Mouse (Mus musculus) megakaryocyte, embryonic 14.5 days (primary cell): ENCODE measurements at regions not wholly inside any gene's neighbourhood (a gene's known extent, or its start where the extent isn't known, plus 50 kb on each side); places are given as distances from the start of the nearest gene placed in this dataset.
A peak's percentile ranks its signal among the peaks of the same experiment; 100 is the strongest.

Experiments
- H3K27me3 ChIP-seq: replicated peaks from 2 replicates; pipeline ENCODE3; 2012; ENCODE audit warnings: inconsistent platforms
- H3K36me3 ChIP-seq: replicated peaks from 2 replicates; pipeline ENCODE3; 2012; ENCODE audit warnings: low read length, inconsistent platforms, mixed read lengths
- H3K4me1 ChIP-seq: 2 replicates; pipeline ENCODE4 v1.6.1; 2012; ENCODE audit warnings: inconsistent platforms
- H3K4me3 ChIP-seq: replicated peaks from 2 replicates; pipeline ENCODE3; 2012; ENCODE audit warnings: moderate library complexity, mild to moderate bottlenecking, inconsistent platforms
- H3K9me3 ChIP-seq: 2 replicates; pipeline ENCODE4 v1.6.1; 2012; ENCODE audit warnings: inconsistent platforms
- FLI1 ChIP-seq: IDR thresholded peaks from 2 replicates; pipeline ENCODE4 v1.6.1; 2012; ENCODE audit warnings: low read length, inconsistent platforms, mixed read lengths
- GATA1 ChIP-seq: IDR thresholded peaks from 3 replicates; pipeline ENCODE4 v1.6.1; 2012; ENCODE audit warnings: mixed read lengths, low read length, inconsistent platforms, borderline replicate concordance

- no peaks in the 10 kb centered on the region for H3K4me1 ChIP-seq
- TF ChIP-seq FLI1 (no peak), GATA1 (no peak)
- no peak overlapping the region for H3K4me3 ChIP-seq
- H3K9me3 ChIP-seq: no peaks in the 10 kb centered on the region
- H3K27me3 ChIP-seq: peaks cover 2% of the 10 kb centered on the region
- H3K36me3 ChIP-seq: no peaks in the 10 kb centered on the region
These were observed 189.0 kb upstream of the Cd180 start for GRCm38 (mm10) chr13:102504157-102504947.

GRCm38 (mm10) chr13:102507226-102507625 is 186.1 kb upstream of the Cd180 start:
- no peak for TF ChIP-seq GATA1
- TF ChIP-seq FLI1: no peak
- Histone ChIP-seq H3K4me3 (no peak overlapping the region), H3K9me3 (no peaks in the 10 kb centered on the region), H3K36me3 (no peaks in the 10 kb centered on the region), H3K27me3 (peaks cover 2% of the 10 kb centered on the region), H3K4me1 (no peaks in the 10 kb centered on the region)

- Histone ChIP-seq H3K4me1 (no peaks in the 10 kb centered on the region), H3K4me3 (no peak overlapping the region), H3K36me3 (no peaks in the 10 kb centered on the region), H3K9me3 (0 out of 2 replicates have a peak, but pooled peaks cover under 1% of the 10 kb centered on the region), H3K27me3 (peaks cover 2% of the 10 kb centered on the region)
- no peak for TF ChIP-seq FLI1
- TF ChIP-seq GATA1: no peak
These were observed 185.4 kb upstream of the Cd180 start for GRCm38 (mm10) chr13:102507916-102508315.

GRCm38 (mm10) chr13:102510733-102511279 is 182.6 kb upstream of the Cd180 start:
- TF ChIP-seq GATA1 (no peak), FLI1 (no peak)
- peaks cover 2% of the 10 kb centered on the region for H3K27me3 ChIP-seq
- H3K4me3 ChIP-seq: no peak overlapping the region
- H3K36me3 ChIP-seq: no peaks in the 10 kb centered on the region
- 0 out of 2 replicates have a peak, but pooled peaks cover 3% of the 10 kb centered on the region for H3K9me3 ChIP-seq
- H3K4me1 ChIP-seq: no peaks in the 10 kb centered on the region

- Histone ChIP-seq H3K9me3 (no peaks in the 10 kb centered on the region), H3K36me3 (no peaks in the 10 kb centered on the region), H3K4me3 (no peak overlapping the region), H3K27me3 (no peaks in the 10 kb centered on the region), H3K4me1 (no peaks in the 10 kb centered on the region)
- TF ChIP-seq GATA1 (no peak), FLI1 (no peak)
These were observed 175.0 kb upstream of the Cd180 start for GRCm38 (mm10) chr13:102518169-102518882.

GRCm38 (mm10) chr13:102521427-102521826 is 171.9 kb upstream of the Cd180 start:
- Histone ChIP-seq H3K9me3 (no peaks in the 10 kb centered on the region), H3K27me3 (no peaks in the 10 kb centered on the region)
- TF ChIP-seq FLI1: no peak
- no peak for TF ChIP-seq GATA1

GRCm38 (mm10) chr13:102522080-102522479 is 171.3 kb upstream of the Cd180 start:
- no peaks in the 10 kb centered on the region for H3K27me3 ChIP-seq
- TF ChIP-seq FLI1 (no peak), GATA1 (no peak)
- H3K36me3 ChIP-seq: no peaks in the 10 kb centered on the region
- H3K4me3 ChIP-seq: no peak overlapping the region
- no peaks in the 10 kb centered on the region for H3K4me1 ChIP-seq
- no peaks in the 10 kb centered on the region for H3K9me3 ChIP-seq

More at GRCm38 (mm10) chr13:102521427-102521826, 171.9 kb upstream of the Cd180 start:
- no peaks in the 10 kb centered on the region for H3K36me3 ChIP-seq
- no peak overlapping the region for H3K4me3 ChIP-seq
- H3K4me1 ChIP-seq: no peaks in the 10 kb centered on the region

- Histone ChIP-seq H3K27me3 (no peaks in the 10 kb centered on the region), H3K9me3 (no peaks in the 10 kb centered on the region), H3K4me1 (no peaks in the 10 kb centered on the region), H3K4me3 (no peak overlapping the region), H3K36me3 (no peaks in the 10 kb centered on the region)
- TF ChIP-seq FLI1: no peak
- TF ChIP-seq GATA1: no peak
These were observed 166.7 kb upstream of the Cd180 start for GRCm38 (mm10) chr13:102526621-102527140.

- no peak overlapping the region for H3K4me3 ChIP-seq
- H3K9me3 ChIP-seq: no peaks in the 10 kb centered on the region
- H3K4me1 ChIP-seq: peaks cover 11% of the 10 kb centered on the region
- no peaks in the 10 kb centered on the region for H3K36me3 ChIP-seq
- peaks cover 16% of the 10 kb centered on the region for H3K27me3 ChIP-seq
- TF ChIP-seq FLI1: no peak
- TF ChIP-seq GATA1: no peak
These were observed 159.6 kb upstream of the Cd180 start for GRCm38 (mm10) chr13:102533784-102534183.

- TF ChIP-seq FLI1 (no peak), GATA1 (no peak)
- Histone ChIP-seq H3K36me3 (no peaks in the 10 kb centered on the region), H3K4me1 (peaks cover 11% of the 10 kb centered on the region)
These were observed 155.7 kb upstream of the Cd180 start for GRCm38 (mm10) chr13:102537424-102538242.

More at GRCm38 (mm10) chr13:102537424-102538242, 155.7 kb upstream of the Cd180 start:
- peaks cover 16% of the 10 kb centered on the region for H3K27me3 ChIP-seq
- peak overlapping the region; percentile 53 for H3K4me3 ChIP-seq
- H3K9me3 ChIP-seq: peaks cover 5% of the 10 kb centered on the region
